Mouse (Mus musculus) cerebellum, adult 8-10 months (tissue): Measurements from ENCODE around the gene Trim2.

Experiments used
- DNase-seq: peaks from one replicate; pipeline ENCODE4 v3.0.0; 2022

The Trim2 gene

DNA sequence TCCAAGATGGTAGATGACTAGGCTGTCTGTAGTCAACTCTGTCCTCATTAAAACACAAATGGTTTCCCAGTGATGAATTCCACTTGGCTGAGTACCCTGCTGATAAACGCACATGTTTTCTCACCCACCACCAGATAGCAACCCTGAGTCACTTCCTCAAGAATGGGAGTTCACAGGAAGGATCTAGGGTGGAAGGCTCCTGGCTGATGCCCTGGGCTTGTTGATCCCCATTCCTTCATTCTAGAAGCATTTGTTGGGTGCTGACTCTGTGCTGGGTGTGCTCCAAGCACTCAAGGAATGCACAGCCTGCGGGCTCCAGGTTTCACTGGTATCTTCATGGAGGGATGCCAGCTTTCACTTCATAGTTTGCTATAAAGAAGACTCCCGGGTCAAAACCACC, 12.8 kb upstream of the Trim2 start:
- DNase-seq = no peak

DNA sequence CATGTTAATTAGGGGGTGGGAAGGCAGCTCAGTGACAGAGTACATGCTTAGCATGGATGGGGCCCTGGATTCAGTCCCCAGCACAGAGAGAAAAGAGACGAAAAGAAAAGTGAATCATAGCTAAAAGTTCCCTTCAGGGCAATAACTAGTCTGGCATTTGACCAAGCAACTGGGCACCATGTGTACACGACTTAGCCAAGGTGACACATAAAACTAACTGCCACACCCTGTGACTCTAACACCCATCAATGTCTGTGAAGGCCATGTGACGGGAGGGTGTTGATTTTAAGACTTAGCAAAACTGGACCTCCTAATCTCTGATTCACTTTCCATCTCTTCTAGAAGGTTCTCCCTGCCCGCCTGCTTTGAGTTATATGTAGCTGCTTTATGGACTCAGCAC, 12.2 kb upstream of the Trim2 start:
- no peak for DNase-seq

DNA sequence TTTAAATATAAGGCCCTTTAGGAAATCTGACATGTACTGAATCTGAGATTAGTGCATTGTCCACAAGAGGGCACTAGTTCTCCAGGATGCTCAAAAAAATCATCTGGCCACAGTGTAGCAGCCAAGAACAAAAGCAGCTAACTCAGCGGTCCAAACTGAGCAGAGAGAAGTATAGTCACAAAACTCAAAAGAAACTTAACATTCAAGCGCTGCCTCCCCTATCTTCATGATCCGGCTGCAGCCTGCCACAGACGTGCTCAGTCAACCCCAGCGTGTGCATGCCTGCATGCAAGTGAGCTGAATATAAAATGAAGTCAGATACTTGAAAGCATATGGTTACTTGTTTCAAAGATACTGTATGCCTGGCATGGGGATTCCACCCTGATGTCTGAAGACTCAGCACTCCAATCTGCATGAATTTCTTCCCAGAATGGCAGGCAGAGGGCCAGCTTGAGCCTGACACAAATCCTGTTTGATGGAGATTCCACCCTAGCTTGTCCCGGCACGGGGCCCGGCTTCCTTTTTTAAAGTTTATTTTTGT, 8.0 kb upstream of the Trim2 start:
- DNase-seq = peak; percentile 65

GRCm38 (mm10) chr3:84313801-84314541, 7.3 kb upstream of the Trim2 start:
- no peak for DNase-seq

- DNase-seq = peak; percentile 69
Measured at GRCm38 (mm10) chr3:84313003-84313800, 6.5 kb upstream of the Trim2 start.

GRCm38 (mm10) chr3:84312326-84312725, 5.6 kb upstream of the Trim2 start:
- DNase-seq = no peak

GRCm38 (mm10) chr3:84307516-84307915, 839 bp upstream of the Trim2 start:
- no peak for DNase-seq

DNA sequence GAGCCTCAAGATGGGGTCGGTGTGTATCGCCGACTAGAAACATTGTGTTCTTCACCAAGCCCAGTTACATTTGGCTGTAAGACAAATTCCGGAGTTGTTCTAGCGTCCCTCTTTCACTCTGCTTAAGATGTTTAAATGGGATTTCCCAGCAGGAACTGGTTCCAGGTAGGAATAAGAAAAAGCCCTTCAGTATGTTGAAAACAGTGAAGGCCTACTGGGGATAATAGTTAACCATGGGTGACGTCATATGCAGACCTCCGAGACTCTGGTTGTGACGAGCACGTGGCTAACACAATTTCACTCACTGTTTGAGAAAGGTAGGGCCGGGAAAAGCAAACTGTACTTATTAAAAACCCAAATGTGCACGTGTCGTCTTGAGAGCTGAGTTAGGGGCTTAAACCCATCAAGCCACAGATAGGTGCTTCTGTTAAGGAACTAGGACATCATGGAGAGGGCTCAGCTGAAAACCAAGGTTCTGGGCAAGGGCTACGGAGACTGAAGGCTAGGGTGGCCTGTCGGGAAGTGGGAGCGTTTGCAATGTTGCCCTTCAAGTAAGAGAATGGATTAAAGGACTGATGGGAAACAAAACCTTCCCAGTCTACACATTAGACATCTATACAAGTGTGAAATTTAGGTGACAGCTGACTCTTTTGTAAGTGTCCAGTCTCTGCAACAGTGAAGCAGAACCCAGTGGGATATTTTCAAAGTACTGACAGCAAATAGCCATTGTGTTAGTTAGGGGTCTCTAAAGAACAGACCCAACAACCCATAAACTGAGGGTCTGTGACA, 761 bp downstream of the Trim2 start:
- DNase-seq = no peak

DNA sequence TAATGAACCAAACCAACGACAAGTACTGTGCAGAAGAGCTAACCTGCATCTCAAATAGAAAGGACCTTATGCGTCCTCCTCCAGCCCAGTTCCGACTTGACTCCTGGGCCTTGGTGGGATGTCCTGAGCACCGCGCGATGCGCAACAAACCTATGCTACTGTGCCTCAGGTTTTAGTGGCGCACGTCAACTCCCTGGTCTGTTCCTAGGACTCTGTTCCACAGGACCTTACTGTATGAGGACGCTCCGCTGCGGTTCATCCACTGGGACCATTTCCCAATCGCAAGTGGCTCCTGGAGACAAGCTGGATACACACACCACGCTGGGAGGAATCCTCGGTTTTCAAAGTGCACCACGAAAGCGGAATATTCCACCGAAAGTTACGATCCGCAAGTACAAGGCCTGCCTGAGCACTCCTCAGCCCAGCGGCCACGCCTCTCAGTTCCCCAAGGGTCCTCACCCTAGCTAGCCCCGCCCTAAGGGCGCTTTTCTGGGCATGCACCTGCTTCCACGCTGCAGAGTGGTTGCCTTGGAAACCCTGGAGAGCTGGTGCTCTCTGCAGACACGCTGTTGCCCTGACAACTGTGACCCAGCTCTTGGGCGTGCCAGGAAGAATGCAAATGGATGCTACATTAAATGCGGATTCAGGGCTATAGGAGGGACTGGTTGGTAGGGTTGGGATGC, 1.5 kb downstream of the Trim2 start:
- peak; percentile 35 for DNase-seq

- peak; percentile 39 for DNase-seq
Measured at GRCm38 (mm10) chr3:84304339-84305009, 2.2 kb downstream of the Trim2 start.

DNA sequence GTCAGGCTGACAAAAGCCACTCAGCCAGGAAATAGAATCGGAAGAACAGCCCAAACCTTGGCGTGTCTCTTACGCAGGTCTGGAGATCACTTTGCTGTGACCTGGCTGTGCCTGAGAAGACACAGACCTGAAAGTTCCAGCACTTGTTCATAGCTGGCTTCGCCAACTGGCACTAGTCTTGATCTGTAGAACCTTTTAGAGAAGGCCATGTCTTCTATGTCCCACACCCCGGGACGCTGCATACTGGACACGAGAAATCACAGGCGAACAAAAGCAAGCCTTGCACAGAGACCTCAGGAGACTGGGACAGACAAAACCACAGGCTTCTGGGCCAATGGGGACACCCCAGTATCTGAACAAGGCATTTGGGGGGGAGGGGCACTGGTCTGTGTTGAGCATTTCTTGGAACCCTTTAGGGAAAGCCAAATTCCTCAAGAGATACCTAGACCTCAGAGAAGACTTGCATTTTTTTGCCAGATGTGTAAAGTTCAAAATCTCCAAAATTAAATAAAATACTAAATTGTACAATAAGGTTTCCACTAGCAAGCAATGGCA, 3.2 kb downstream of the Trim2 start:
- DNase-seq = no peak

- DNase-seq = peak; percentile 27
Measured at GRCm38 (mm10) chr3:84302273-84302672, 4.4 kb downstream of the Trim2 start.

- DNase-seq = no peak
Measured at GRCm38 (mm10) chr3:84301674-84302073, 5.0 kb downstream of the Trim2 start.

GRCm38 (mm10) chr3:84298186-84298585, 8.5 kb downstream of the Trim2 start:
- DNase-seq = no peak

GRCm38 (mm10) chr3:84296676-84297075, 10.0 kb downstream of the Trim2 start:
- no peak for DNase-seq

DNA sequence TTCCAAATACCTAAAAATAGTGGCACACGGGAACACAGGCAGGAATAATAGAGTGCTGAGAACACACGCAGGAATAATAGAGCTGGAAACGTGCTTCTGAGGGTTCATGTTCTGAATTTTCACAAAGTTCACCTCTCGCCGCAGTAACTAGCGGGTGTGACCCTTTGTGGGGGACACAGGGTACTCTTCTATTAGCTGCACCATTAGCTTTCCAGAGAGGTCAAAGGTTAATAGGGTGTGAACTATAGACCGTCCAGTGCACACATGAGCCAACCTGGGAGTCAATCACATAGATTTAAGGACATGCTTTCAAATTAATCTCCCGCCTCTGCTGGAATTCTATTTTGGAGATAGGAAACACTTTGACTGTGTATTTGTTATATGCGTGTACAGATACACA, 11.9 kb downstream of the Trim2 start:
- no peak for DNase-seq

DNA sequence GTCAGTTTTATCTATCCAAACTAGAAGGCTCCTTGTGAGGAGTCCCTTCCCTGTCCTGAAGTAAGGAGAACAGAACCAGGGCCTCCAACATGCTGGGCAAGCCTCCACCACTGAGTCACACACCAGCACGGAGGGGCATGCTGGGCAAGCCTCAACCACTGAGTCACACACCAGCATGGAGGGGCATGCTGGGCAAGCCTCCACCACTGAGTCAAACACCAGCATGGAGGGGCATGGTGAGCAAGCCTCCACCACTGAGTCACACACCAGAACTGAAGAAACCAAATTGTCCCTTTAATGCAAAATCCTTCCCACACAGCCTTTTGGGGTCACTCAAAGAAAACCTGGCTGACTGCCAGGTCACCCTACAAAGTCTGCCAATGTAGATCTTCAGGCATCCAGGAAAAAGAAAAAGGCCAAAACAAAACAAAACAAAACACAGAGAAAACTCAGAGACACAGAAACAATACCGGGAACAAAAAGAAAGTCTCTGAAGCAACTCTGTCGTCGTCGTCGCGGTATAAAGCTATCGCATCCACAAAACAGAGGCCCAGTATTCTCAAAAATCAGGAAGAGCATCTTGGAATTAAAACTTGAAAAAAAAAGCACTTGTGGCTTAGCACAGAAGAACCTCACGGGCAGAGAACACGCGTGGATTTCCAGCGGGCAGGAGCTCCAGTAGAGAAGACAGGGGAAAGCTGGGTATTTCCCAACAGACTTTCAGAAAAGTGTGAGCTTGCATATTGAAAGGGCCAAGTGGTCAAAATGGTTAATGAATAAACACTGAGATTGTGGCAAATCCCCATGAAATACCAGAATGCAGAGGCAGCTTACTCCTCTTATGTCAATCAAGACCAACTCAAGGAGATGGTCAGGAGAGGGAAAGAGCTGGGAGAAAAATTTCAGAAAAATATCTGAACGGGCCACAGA, 12.7 kb downstream of the Trim2 start:
- no peak for DNase-seq

- no peak for DNase-seq
Measured at GRCm38 (mm10) chr3:84292238-84292637, 14.4 kb downstream of the Trim2 start.

DNA sequence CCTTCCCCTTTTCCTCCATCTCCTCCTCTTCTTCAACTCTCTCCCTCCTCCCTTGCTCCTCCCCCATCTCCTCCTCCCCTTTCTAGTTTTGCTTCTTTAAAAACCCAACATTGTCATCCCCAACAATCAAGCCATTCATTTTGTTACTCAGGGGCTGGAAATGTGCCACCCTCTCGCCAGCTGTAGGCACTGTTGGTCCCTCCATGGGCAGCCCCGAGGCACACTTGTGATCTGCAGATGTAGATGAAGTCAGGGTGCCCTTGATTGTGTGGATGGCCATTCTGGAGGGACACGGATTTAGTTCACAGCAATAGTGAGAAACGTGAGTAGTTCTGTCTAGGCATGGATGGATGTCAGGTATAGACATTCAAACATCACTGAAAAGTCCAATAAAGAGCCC, 17.7 kb downstream of the Trim2 start:
- no peak for DNase-seq

DNA sequence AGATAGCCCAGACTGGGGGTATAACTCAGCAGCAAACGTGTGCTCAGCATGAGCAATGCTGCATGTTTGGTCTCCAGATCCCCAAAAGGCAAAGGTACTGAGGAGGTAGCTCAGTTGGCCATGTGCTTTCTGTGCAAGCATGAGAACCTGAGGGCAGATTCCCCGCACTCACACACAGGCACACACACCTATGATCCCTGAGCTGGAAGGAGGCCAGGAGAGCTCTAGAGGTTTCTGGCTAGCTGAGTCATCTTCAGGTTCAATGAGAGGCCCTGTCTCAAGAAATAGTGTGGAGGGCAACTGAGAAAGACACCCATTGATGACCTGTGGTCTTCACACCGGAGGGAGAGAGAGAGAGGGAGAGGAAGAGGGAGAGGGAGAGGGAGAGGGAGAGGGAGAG, 19.4 kb downstream of the Trim2 start:
- no peak for DNase-seq

DNA sequence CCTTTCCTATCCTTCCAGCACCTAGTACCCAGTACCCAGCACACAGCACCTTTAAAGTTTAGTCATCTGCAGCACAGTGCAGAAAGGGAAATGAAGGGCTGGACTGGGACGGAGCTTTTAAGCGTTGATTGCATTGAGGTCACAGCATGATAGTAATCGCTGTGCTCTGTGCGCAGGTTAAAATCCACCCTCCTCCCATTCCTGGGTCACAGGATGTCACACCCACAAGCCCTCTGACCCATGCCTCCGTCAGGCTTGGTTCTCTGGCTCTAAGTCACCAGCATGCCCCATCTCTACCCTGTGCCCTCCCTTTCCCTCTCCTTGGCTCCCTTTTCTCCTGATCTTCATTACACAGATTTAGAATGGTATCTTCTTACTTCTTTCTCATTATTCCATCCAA, 20.4 kb downstream of the Trim2 start:
- no peak for DNase-seq
